Mouse (Mus musculus) heart, postnatal 14 days (tissue): Measurements from ENCODE around the gene Bmpr1b. TPM values are rescaled to one million over a fixed set of nuclear protein-coding genes. Genes with fewer than 3 reads are reported as not detected.
"Not testable (repeated sequence)": the region's sequence is repeated elsewhere in the genome, so short reads cannot be mapped to it uniquely, and the experiment has no call there.

Experiments
- DNase-seq, 2 experiments: peaks; one replicate each; pipeline ENCODE4 v3.0.0; 2021 to 2022
- intact Hi-C: fragments of 180-260 bp; cut with DNase I; formaldehyde crosslinking; loops from one replicate; pipeline ENCODE4 v1.15.1; 2025
- long read RNA-seq, 2 experiments: library from polyadenylated mRNA; stranded (forward); transcript quantifications; one replicate each; pipeline ENCODE4 v2.0.0; 2021
- total RNA-seq, 2 experiments: library from RNA; stranded (reverse); gene quantifications; 2 replicates each; pipeline ENCODE4 v1.2.3; 2021

Bmpr1b gene
- under 1 TPM; 0.32 to 0.36 TPM for total RNA-seq
- long read RNA-seq, experiment 1, result 0 reads
- long read RNA-seq, experiment 2, partial matches to known transcripts, result 0 of 1 reads
- long read RNA-seq, experiment 2, other reads (novel, unspliced or antisense), result 0 of 1 reads

DNA sequence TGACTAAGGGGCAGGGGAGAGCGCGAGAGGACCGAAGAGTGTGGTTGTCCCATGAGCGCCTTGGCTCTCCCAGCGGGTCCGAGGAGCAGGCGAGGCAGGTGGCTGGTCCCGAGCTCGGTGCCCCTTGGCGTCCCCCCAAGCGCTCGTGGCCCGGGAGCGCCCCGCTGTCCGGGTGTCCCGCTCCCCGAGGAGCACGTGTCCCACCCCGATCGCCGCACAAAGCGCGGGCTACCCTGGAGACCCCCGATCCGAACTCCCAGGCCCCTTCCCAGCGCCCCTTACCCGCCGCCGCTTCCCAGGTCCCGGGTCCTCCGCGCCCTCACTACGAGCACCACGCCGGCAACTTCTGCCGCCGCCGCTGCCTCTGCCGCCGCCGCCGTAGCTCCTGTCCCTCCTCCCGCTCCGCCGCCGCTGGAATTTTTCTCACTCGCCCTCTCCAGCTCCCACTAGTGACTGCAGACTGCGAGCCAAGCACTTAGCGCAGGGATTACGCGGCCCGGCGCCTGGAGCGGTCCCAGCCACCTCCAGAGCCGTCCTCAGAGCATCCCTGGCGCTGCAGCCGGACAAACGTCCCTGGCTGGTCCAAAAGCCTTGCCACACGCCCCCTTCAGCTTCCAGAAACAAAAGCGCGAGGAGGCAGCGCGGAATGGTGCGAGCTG lies at the start of gene Bmpr1b:
Bmpr1b (minus strand) TSS at position 563 of the 659 bp plus-strand sequence.
- intact Hi-C loops, result no loop called here
- DNase-seq, result peak; percentile 61 to 68

DNA sequence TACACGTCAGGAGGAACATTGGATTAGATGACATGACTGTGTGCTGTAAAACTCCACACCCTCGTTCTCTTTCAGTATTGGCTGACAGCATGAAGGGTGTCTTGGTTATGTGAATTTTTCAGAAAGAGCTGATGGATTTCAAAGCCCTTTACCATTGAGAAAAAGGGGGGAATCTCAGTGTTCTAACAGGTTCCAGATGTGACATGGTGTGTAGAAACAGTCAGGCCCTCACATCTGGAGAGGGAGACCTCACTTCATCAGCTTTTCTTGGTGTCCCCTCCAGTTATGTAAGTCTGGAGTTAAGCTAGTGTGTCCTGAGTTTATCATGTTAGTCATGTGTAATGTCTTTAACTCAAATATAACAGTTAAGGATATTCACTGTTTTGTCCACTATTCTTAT lies 43.6 kb upstream of the Bmpr1b start:
- intact Hi-C loops, result no loop called here
- DNase-seq, result no peak

DNA sequence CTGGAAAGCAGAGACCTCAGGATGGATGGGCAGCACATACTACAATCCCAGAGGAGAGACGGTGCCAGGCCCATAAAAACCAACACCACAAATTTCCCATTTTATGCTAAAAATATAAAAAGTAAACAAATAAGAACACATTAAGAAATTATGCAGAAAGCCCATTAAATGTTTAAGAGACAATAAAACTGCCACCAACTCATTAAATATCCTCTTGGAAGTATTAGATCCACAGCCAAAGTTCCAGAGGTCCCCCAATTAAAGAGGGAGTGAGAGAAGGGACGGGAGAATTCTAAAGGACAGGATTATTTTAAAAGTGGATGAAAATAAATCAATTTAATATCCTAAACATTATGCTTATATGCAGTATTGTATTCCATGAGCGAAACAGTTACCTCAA lies 43.0 kb upstream of the Bmpr1b start:
- intact Hi-C loops, result no loop called here
- DNase-seq, result no peak

DNA sequence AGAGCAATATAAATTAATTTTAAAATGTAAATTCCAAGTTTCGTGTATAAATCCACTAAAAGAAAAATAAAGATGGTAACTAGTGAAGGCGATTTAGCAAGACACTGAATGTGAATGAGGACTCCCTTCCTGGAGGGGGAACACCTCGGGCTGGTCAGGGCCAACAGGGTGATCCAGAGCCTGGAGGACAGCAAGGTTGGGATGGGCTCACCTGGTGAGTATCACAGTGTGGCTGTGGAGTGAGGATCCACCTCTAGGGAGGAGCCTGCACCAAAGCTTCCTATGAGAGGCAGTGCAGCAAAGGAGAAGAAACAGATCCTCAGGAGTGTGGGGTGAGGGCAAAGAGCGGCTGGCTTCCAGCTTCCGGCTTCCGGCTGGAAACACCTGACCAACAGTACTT lies 40.8 kb upstream of the Bmpr1b start:
- no peak for DNase-seq
- intact Hi-C loops, result no loop called here

DNA sequence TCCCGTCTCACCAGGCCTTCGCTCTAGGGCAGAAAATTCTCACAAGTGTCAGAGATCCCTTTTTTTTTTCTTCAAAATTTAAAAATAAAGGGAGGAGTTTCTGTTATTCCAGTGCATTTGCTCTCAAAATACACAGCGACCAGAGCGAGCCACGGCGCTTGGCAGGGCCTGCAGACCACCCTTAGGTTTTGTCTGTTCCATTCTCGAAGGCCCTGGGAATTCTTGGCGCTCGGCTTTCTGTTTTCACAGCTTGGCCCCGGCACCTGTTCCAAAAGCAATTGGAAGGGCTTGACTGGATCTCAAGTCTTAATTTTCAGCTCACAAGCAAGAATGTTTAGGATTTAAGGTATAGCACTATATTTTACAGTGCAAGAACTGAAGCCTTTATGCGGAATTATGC lies 39.8 kb upstream of the Bmpr1b start:
- DNase-seq, result no peak
- intact Hi-C loops, result no loop called here

DNA sequence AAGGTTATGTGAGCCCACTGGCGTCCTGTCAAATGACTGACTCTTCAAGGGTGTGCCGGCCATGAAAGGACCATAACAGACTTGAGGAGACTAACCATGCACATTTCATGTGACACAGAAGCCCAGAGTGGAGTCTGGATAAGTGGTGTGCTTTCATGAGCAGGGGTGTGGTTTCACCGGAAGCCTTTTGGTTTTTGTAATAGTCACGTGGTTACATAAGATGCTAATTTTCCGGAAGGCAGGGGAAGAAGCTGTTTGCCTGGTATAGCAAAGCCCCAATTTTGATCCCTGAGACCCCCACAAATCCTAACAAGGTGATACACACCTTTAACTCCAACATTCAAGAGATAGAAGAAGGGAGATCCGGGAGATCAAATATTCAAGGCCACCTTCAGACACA lies 38.3 kb upstream of the Bmpr1b start:
- intact Hi-C loops, result no loop called here
- DNase-seq, result no peak

DNA sequence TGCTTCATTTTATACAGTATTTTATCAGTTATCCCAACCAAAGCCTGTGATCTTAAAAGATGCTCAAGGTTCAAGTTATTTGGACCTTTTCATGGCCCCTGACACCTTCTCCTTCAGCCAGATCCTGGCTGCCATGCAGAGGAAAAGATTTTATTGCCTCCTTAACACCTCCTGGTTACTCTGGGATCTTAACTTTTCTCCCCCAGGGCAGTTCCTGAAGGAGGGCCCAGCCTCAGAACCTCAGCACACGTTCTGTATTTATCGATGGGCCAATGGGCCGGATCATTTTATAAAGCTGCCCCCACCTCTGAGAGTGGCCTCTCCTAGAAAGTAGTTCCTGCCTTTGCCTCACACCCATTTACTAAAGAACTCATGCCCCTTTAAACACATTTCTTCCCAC lies 37.1 kb upstream of the Bmpr1b start:
- intact Hi-C loops, result no loop called here
- no peak for DNase-seq

DNA sequence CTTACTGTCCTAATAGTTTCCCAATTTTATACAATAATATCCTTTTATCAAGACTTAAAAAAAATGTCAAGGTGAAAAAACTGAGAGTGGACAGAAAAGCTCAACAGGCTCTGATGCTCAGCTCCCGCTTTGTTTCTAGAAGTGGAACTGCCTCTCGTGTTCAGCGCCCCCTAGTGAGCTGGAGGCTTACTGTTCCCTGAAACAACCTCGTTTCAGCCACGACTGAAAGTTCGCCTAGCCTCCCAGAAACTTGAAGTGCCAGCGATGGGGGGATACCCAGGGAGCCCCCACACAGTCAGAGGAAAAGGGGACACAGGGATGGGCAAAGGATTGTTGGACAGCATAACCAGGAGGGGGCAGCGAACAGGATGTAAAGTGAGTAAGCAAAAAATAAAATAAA lies 26.9 kb upstream of the Bmpr1b start:
- intact Hi-C loops, result no loop called here
- DNase-seq, result no peak

DNA sequence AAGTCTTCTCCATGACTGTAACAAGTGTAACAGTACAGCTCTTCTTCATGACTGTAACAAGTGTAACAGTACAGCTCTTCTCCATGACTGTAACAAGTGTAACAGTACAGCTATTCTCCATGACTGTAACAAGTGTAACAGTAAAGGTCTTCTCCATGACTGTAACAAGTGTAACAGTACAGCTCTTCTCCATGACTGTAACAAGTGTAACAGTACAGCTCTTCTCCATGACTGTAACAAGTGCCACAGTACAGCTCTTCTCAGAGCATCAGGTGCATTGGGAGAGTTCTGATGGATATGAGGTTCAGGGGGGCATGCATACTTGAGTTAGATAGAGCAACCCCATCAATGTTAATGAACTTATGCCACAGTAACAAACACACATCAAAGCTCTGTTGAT lies 22.4 kb upstream of the Bmpr1b start:
- DNase-seq, intact Hi-C loops: not testable (repeated sequence)

DNA sequence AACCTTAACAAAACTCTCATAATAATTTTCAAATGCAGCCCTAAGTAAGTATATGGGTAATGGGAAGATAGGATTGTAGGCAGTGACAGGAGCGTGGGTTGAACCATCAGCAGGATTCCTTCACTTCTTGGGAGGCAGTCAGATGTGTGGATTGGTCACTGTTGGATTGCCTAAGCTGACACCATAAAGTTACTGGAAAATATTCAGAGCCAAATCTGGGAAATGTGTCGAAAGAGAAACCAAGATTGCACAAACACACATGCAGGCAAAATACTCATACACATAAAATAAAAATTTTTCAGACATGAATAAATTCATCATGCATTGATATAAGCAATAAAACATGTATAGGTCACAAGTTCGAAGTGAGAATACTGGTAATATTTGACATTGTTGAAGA lies 17.3 kb upstream of the Bmpr1b start:
- intact Hi-C loops, result no loop called here
- DNase-seq, result no peak

DNA sequence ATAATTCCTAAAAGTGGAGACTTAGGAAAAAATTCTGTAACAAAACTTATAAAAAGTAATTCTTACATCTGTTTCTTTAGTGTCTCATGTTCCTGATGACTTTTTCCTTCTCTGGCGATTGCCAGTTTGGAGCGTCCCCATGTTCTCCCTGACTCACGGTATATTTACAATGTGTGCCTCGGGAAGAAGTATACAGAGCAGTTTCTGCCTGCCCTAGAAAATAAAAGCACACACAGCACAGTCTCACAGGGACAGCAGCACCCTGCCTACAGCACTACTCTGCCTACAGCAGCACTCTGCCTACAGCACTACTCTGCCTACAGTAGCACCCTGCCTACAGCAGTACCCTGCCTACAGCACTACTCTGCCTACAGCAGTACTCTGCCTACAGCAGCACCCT lies 4.8 kb upstream of the Bmpr1b start:
- intact Hi-C loops, result no loop called here
- no peak for DNase-seq

DNA sequence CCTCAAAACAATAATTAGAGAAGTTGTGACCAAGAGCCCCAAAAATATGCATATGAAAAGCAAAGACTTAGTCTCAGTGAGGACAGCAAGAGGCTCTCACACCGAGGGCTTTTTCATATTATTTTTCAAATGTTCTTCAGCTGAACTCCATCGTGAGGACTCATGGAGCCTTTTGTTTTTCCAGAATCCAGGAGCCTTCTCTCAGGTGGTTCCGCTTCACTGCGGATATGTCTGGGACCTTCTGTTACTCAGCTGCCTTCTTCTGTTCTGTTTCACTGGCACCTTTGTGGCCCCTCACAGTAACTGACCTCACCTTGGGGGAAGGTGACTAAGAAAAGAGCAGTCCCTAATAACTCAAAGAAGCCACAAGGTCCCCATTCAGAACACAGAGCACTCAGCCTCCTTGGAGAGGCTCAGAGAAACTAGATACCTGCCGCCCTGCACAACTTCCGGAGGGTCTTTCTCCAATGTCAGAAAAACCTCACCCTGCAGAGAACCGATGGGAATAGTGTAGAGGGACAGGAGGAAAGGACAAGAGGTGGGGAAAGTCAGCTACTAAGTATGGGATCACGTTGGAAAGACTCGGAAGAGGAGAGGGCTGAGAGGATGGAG lies 868 bp downstream of the Bmpr1b start:
- DNase-seq, result no peak
- intact Hi-C loops, result no loop called here

DNA sequence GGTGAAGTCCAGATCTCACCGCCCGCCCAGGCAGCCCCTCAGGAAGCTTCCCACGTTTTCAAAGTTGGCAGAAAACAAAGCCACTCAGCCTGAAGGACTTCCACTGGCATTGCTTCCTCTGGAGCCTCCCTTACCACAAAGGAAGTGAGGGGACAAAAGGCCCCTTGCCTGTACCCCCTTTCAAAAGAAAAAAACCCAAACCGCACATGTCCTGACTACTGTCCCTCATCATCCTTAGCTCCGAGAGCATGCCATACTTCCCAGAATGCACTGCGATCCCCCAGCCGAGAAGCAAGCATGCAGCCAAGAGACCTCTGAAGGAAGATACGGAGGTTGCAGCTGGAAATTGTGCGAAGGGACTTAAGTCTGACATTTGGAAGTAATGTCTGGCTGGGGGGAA lies 4.2 kb downstream of the Bmpr1b start:
- intact Hi-C loops, result no loop called here
- no peak for DNase-seq

DNA sequence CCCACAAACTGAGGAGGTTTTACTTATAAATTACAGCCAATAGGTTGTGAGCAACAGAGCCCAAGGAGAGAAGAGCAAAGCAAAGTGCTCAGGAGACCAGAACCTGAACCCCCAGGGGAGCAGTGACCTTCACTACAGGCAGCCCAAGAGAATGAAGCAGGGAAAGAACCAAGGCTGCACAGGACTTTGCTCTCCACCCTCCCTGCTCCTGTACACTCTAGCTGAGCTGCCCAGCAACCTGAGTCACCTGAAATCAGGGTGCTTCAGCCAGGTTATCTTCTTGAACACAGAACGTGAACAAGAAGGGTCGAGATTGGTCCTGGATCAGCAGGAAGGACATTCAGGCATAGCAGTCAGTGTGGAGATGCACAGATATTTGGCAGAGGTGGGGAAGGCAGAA lies 5.3 kb downstream of the Bmpr1b start:
- DNase-seq, result no peak
- intact Hi-C loops, result no loop called here

DNA sequence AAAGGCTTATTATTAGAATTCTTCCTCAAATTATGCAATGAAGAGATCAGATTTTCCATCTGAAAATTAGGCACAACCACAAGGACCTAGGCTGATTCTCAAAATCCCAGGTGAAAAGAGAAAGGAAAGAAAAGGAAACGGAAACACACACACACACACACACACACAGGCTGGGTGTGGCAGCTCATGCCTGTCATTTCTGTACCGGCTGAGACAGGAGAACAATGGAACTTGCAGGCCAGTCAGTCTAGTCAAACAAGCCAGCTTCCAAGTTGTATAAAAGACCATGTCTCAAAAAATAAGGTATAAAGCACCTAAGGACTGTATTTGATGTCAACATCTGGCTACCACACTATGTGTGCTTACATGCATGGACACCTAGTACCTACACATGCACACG lies 7.8 kb downstream of the Bmpr1b start:
- intact Hi-C loops, result no loop called here
- no peak for DNase-seq

DNA sequence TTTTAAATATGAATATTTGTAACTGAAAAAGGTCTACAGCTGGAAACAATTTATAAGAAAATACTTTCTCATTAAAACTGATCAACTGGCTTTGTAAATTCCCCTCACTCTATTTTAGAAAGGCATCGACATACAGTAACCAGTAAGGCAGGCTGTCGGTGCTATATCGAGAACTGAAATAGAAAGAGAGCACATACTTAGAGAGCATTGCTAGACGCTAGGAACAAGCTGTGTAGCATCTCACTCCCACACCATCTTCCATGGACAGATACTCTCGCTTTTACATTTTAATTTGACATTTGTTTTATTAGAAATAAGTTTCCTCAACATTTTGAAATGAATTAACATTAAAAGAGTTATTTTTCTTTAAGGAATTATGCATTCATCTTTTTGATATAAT lies 17.2 kb downstream of the Bmpr1b start:
- intact Hi-C loops, result no loop called here
- no peak for DNase-seq

DNA sequence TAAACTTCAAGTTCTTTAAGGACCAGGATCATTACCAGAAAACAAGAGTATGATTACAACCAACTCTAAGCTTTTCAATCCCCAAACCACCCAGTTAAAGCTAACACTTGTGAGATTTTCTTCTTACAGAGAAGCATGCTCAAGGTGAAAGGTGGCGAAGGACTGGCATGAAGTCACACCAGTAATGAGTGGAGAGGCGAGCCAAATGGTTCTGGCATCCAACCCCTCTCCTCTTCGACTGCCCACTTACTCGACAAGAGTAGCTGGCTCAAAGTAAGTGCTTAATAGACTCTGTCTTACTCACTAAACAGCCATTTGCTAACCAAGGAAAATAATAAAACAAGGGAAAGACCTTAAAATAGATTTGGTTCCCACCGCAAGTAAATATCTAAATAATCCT lies 30.4 kb downstream of the Bmpr1b start:
- intact Hi-C loops, result no loop called here

DNA sequence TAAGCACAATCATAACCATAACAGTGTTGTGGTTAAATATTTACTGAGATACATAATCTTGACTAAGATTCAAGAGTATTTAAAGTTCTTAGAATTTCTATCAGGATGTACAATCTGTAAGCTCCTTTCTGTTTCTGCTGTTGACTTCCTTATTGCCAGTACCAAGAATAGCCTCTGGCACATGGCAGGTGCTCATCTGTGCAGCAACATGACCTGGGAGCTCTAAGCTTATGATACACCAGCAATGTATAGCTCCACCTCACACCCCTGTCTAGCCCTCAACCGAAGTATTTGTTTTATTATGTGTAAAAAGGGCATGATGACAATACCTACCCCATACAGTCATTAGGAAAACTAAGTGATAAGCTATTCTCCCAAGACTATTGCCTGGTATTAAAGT lies 42.8 kb downstream of the Bmpr1b start:
- intact Hi-C loops, result no loop called here
- no peak for DNase-seq

More for the DNA sequence above, 30.4 kb downstream of the Bmpr1b start:
- no peak for DNase-seq

DNA sequence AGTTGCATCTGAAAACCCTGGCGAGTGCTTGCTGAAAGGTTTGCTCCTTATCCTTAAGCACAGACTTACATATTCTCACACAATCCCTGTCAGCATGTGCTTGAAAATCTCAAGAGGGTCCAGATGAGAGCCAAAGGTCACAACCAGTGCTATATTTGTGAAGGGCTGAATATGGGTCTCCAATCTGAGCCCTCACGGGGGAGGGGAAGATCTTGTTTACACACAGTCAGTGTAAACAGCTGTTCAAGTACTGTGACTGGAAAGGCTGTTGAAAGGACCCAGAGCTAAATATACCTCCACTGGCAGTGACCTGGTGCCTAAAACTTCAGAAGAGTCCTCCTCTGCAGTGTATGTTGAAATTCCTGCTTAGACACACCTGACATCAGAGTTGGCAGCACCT lies 43.7 kb downstream of the Bmpr1b start:
- DNase-seq, result peak; percentile 5 to 44

DNA sequence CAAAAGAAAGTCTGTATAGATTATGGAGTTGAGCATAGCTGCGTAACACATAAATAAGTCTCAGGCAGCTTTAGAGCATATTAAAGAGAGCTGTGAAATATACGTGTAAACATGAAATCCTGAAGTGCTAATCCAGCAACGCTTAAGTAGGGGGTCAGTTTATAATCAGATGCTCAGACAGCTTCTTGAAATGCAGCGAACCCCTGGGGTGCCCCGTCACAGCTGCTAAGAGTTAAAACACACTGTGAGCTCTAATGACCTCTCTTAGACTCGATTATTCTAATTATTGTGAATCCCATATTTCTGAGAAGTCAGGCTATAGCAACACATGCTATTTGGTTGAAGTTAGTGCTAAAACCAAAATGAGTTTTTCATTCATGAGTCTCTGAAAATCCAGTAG lies 45.0 kb downstream of the Bmpr1b start:
- intact Hi-C loops, result no loop called here
- DNase-seq, result no peak

More for the DNA sequence above, 43.7 kb downstream of the Bmpr1b start:
- intact Hi-C loops, result no loop called here

DNA sequence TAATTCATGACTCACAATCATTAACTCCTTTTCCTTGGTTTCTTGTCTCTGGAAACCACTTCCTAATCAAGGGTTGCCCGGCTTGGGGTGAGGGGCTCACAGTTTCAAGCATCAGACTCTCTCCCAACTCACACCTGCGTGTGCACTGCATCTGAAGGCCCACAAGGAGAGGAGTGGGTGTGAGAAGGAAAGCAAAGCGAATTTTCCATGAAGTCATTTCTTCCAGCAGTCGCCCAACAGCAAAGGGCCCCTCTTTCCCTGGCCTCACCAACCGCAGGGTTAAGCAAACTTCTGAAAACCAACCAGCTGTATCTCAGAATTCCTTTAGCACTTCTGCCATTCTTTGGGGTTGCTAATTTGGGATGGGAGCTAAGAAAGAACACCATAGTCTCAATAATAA lies 46.8 kb downstream of the Bmpr1b start:
- intact Hi-C loops, result no loop called here

DNA sequence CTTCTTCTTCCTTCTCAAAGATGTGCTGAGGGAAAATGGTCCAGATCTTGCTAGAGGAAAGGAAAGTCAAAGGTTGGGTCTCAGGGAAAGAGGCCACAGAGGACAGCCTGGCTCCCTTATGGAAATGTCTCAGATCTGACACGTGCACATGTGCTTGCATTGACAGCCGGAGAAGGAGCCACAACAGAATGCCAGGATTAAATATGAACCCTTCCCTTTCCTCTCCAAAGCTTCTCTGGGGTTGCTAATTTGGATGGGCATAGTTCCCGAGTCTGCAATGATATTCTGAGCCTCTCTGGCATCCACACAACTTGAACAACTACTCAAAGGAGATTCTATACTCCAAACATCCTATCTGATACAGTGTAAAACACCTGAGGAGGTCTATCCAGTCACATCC lies 48.4 kb downstream of the Bmpr1b start:
- no peak for DNase-seq
- intact Hi-C loops, result no loop called here

More for the DNA sequence above, 46.8 kb downstream of the Bmpr1b start:
- no peak for DNase-seq
